In the genomic region with DNA sequence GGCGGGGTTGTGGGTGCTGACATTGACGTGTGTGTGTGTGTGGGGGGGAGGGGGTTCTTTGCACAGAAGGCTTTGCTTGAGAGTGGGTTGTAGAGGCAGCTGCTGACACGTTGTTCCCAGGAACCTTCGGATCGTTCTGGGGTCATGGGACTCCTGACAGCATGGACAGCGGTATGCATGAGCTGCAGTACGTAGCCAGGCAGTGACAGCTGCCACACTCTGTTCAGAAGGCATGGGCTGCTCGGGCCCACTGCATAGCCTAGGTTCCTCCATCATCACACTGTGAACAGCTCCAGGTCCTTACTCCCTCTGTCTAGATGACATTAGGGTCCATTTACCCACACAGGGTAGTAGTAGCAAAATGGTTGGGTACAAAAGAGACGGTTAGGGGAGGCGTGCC, we compare ENCODE assay signal across 1 mouse cellular context.
TF ChIP-seq lines count a peak whose summit lies in the region.

No protein-coding gene starts in this region.

TF ChIP-seq in CH12.LX, 34 proteins besides CTCF, POLR2A, EP300 and RAD21:
- no peak for TF ChIP-seq RCOR1 (conservative IDR thresholded peaks at IDR 0.05; ENCODE audit: low read depth, low read length)
TF ChIP-seq in CH12.LX: peak in this region for 0.
